Mouse (Mus musculus) embryonic facial prominence, embryonic 10.5 days (tissue): Measurements from ENCODE around the gene Tnfrsf22. TPM values are rescaled to one million over a fixed set of nuclear protein-coding genes. Genes with fewer than 3 reads are reported as not detected.

Source experiments
- DNase-seq: peaks from one replicate; pipeline ENCODE4 v3.0.0-alpha.2; 2017; ENCODE audit warnings: low spot score
- H3K27ac ChIP-seq: fragments of 300-500 bp; sonication (generic); replicated peaks from 2 replicates; pipeline ENCODE4 v1.5.1; 2016; ENCODE audit warnings: mild to moderate bottlenecking
- H3K27me3 ChIP-seq: fragments of 300-500 bp; sonication (generic); replicated peaks from 2 replicates; pipeline ENCODE4 v1.6.1; 2016; ENCODE audit warnings: low read depth, mild to moderate bottlenecking; ENCODE audit not compliant: poor library complexity, severe bottlenecking
- H3K36me3 ChIP-seq: fragments of 300-500 bp; sonication (generic); replicated peaks from 2 replicates; pipeline ENCODE4 v1.6.1; 2016; ENCODE audit warnings: mild to moderate bottlenecking, moderate library complexity
- H3K4me1 ChIP-seq: fragments of 300-500 bp; sonication (generic); 2 replicates; pipeline ENCODE4 v1.6.1; 2016
- H3K4me3 ChIP-seq: fragments of 300-500 bp; sonication (generic); 2 replicates; pipeline ENCODE4 v1.5.1; 2016; ENCODE audit warnings: mild to moderate bottlenecking, moderate library complexity
- H3K9me3 ChIP-seq: fragments of 300-500 bp; sonication (generic); 2 replicates; pipeline ENCODE4 v1.6.1; 2016; ENCODE audit warnings: mild to moderate bottlenecking
- WGBS: fragments of 180-500 bp; shearing (Covaris S2); methylation state at CpG from one replicate; pipeline ENCODE4 v1.1.7; 2016; 5-methylcytosine and 5-hydroxymethylcytosine counted together
- polyA plus RNA-seq: library from polyadenylated mRNA; unstranded; fragments of >200 nt; fragmentation: Nextera tagmentation; extraction: Ambion mirVana; gene quantifications from 2 replicates; pipeline ENCODE4 v1.2.1, GENCODE M21; 2016

The Tnfrsf22 gene
- polyA plus RNA-seq, 1 experiment from 2014 or later = 12.2 TPM

DNA sequence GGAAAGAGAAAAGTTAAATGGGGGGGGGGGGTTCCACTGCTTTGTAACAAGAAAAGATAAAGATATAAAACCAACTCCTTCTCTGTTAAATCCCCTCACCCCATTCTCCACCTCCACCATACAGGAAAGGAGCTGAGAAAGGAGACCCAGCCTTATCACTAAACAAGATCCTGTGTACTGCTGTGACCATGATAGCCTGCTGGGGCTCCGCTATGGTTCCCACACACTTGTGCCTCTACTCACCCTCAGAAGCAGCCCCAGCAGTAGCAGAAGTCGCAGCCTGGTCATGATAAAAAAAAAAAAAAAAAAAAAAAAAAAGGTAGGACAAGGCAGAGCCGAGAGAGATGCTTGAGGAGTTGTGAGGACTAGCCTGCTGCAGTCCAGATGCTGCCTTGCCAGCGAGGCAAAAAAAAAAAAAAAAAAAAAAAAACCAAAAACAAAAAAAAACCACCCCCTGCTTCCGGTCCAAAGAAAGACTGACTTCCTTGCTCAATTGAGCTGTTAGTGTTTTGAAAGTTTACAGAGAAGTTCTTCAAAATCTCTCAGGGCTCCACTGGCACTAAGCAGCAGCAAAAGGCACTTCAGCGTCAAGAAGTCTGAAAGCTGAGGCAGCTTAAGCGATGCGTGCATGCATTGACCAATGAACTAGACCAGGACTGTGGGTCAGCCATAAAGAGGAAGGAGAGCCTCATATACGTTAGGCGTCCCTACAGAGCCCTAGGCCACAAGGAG lies 21.7 kb downstream of the Tnfrsf22 start:
- Histone ChIP-seq H3K36me3 (no peaks in the 10 kb centered on the region), H3K27me3 (no peaks in the 10 kb centered on the region), H3K9me3 (no peaks in the 10 kb centered on the region), H3K27ac (no peak overlapping the region), H3K4me1 (no peaks in the 10 kb centered on the region), H3K4me3 (no peak overlapping the region)
- WGBS = 68% methylated on average over 10 of the region's 10 CpGs
- DNase-seq = no peak

- Histone ChIP-seq H3K27ac (no peak overlapping the region), H3K9me3 (no peaks in the 10 kb centered on the region), H3K36me3 (no peaks in the 10 kb centered on the region), H3K4me3 (no peak overlapping the region), H3K4me1 (no peaks in the 10 kb centered on the region), H3K27me3 (no peaks in the 10 kb centered on the region)
- WGBS = 63% methylated on average over 2 of the region's 2 CpGs
- DNase-seq = no peak
These were observed 23.3 kb downstream of the Tnfrsf22 start for GRCm38 (mm10) chr7:143626178-143626577.

DNA sequence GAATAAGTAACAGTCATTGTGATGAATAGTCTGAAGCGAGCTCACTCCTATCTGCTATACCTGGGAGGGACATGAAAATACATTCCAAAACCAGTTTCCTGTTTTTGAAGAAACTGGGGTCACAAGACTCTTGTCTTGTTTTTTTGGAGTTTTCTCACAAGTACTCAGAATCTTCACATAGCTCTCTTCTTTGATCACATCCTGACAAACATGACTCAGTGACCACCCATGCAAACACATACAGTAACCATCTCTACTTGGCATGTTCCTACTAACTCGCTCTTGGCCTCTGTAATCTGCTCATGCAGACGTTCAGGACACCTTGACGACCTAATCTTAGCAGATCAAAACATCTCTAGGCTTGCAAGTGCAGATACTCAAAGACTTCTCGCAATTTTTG lies 24.3 kb downstream of the Tnfrsf22 start:
- Histone ChIP-seq H3K4me1 (no peaks in the 10 kb centered on the region), H3K27ac (no peak overlapping the region), H3K9me3 (no peaks in the 10 kb centered on the region), H3K36me3 (no peaks in the 10 kb centered on the region), H3K4me3 (no peak overlapping the region), H3K27me3 (no peaks in the 10 kb centered on the region)
- DNase-seq = no peak
- WGBS = 79% methylated on average over 5 of the region's 5 CpGs

DNA sequence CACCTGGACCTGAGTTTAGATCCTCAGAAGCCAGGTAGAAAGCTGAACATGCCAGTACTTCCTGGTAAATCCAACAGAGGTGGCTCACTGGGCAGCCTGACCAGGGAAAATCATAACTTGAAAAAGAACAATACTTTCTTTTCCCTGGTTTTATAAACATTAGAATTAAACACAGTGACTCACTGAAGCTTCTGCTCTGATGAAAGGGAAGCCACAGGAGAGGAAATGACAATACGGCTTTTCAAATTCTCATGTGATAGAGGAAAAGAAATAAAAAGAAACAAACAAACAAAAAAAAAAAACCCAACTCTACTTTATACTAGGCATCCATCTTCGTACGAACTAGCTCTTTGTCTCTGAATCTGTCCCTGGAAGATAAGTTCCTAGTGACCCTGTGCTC lies 24.9 kb downstream of the Tnfrsf22 start:
- H3K27me3 ChIP-seq = no peaks in the 10 kb centered on the region
- DNase-seq = no peak
- H3K9me3 ChIP-seq = no peaks in the 10 kb centered on the region
- no peaks in the 10 kb centered on the region for H3K36me3 ChIP-seq
- no peak overlapping the region for H3K4me3 ChIP-seq
- H3K27ac ChIP-seq = no peak overlapping the region
- 89% methylated on average over 3 of the region's 3 CpGs for WGBS
- no peaks in the 10 kb centered on the region for H3K4me1 ChIP-seq

DNA sequence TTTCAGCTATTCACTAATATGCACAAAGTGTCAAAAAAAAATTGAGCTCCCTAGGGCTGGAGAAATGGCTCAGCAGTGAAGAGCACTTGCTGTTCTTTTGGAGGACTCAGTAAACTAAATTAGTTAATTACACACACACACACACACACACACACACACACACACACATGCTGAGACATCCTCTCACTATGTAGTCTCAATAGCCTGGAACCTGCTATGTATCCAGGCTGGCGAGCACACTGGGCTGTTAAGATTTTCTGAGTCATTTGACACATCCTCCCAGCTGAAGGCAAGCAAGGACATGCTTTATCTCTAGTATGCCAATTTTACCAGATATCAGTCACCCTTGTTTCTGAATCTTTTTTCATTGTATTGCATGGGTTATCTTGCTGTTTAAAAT lies 28.5 kb downstream of the Tnfrsf22 start:
- Histone ChIP-seq H3K36me3 (no peaks in the 10 kb centered on the region), H3K4me1 (no peaks in the 10 kb centered on the region), H3K9me3 (no peaks in the 10 kb centered on the region), H3K4me3 (no peak overlapping the region), H3K27me3 (no peaks in the 10 kb centered on the region), H3K27ac (no peak overlapping the region)
- no peak for DNase-seq
- 73% methylated on average over 1 of the region's 1 CpGs for WGBS

- H3K4me1 ChIP-seq = no peaks in the 10 kb centered on the region
- 70% methylated on average over 9 of the region's 9 CpGs for WGBS
- no peaks in the 10 kb centered on the region for H3K36me3 ChIP-seq
- H3K27ac ChIP-seq = no peak overlapping the region
- H3K27me3 ChIP-seq = no peaks in the 10 kb centered on the region
- H3K9me3 ChIP-seq = 0 out of 2 replicates have a peak, but pooled peaks cover 2% of the 10 kb centered on the region
- H3K4me3 ChIP-seq = no peak overlapping the region
- no peak for DNase-seq
These were observed 34.9 kb downstream of the Tnfrsf22 start for GRCm38 (mm10) chr7:143614404-143615135.

DNA sequence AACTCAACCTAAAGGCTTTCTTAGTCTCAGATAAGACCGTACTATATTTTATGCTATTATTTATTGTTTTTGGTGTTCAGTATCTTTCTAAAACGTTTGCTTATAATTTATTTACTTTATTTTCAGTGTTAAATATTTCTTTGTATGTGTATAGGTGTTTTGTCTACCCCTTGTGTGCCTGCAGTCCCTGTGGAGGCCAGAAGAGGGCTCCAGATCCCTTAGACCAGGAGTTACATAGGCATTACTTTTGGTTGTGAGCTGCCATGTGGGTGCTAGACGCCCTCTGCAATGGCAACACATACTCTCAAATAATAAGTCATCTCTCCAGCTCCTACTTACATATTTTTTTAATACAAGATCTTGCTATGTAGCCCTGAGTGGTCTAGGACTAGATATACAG lies 37.2 kb downstream of the Tnfrsf22 start:
- Histone ChIP-seq H3K36me3 (no peaks in the 10 kb centered on the region), H3K4me3 (no peak overlapping the region), H3K27ac (no peak overlapping the region), H3K9me3 (0 out of 2 replicates have a peak, but pooled peaks cover 2% of the 10 kb centered on the region), H3K4me1 (no peaks in the 10 kb centered on the region), H3K27me3 (no peaks in the 10 kb centered on the region)
- DNase-seq = no peak
- 59% methylated on average over 3 of the region's 3 CpGs for WGBS

GRCm38 (mm10) chr7:143605321-143605720 lies 44.1 kb downstream of the Tnfrsf22 start:
- WGBS = 85% methylated on average over 3 of the region's 3 CpGs
- no peaks in the 10 kb centered on the region for H3K27me3 ChIP-seq
- H3K36me3 ChIP-seq = no peaks in the 10 kb centered on the region
- 0 out of 2 replicates have a peak, but pooled peaks cover 3% of the 10 kb centered on the region for H3K9me3 ChIP-seq
- H3K4me3 ChIP-seq = no peak overlapping the region
- H3K4me1 ChIP-seq = no peaks in the 10 kb centered on the region; the same call in 1 of the 2 replicates
- H3K27ac ChIP-seq = no peak overlapping the region
- DNase-seq = no peak

DNA sequence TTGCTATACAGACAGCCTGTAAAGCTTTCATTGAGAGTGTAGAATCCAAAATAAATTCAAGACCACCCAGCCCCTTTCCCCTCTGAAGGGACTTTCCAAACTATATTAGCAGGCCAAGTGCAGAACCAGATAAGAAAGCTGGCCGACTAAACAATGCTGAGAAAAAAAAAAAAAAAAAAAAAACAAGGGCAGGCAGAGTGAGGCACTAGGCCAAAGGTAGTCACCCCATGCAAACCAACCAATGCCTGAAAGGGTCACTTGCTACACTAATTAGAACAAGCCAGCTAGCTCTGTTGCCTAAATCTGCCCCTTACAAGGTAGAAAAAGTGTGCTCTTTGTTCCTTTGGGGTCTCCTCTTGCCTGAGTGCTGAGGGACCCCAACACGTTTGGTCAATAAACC lies 44.6 kb downstream of the Tnfrsf22 start:
- 0 out of 2 replicates have a peak, but pooled peaks cover 3% of the 10 kb centered on the region for H3K9me3 ChIP-seq
- H3K27me3 ChIP-seq = no peaks in the 10 kb centered on the region
- no peak overlapping the region for H3K27ac ChIP-seq
- no peak for DNase-seq
- 84% methylated on average over 2 of the region's 2 CpGs for WGBS
- H3K4me3 ChIP-seq = no peak overlapping the region
- H3K36me3 ChIP-seq = no peaks in the 10 kb centered on the region
- H3K4me1 ChIP-seq = no peaks in the 10 kb centered on the region; the same call in 1 of the 2 replicates

- H3K27ac ChIP-seq = no peak overlapping the region
- H3K36me3 ChIP-seq = peaks cover 5% of the 10 kb centered on the region
- 0 out of 2 replicates have a peak, but pooled peaks cover under 1% of the 10 kb centered on the region for H3K9me3 ChIP-seq
- H3K27me3 ChIP-seq = no peaks in the 10 kb centered on the region
- no peak overlapping the region for H3K4me3 ChIP-seq
- peaks cover 10% of the 10 kb centered on the region for H3K4me1 ChIP-seq
- DNase-seq = no peak
- WGBS = 74% methylated on average over 2 of the region's 2 CpGs
These were observed 47.8 kb downstream of the Tnfrsf22 start for GRCm38 (mm10) chr7:143601705-143602104.

- WGBS = 7% methylated on average over 15 of the region's 15 CpGs
- no peaks in the 10 kb centered on the region for H3K9me3 ChIP-seq
- peak overlapping the region; percentile 86 for H3K4me3 ChIP-seq
- peak overlapping the region; percentile 90 for H3K27ac ChIP-seq
- peaks cover 19% of the 10 kb centered on the region for H3K36me3 ChIP-seq
- DNase-seq = no peak
- no peaks in the 10 kb centered on the region for H3K27me3 ChIP-seq
- H3K4me1 ChIP-seq = peaks cover 10% of the 10 kb centered on the region
These were observed 49.2 kb downstream of the Tnfrsf22 start for GRCm38 (mm10) chr7:143600231-143600740.

DNA sequence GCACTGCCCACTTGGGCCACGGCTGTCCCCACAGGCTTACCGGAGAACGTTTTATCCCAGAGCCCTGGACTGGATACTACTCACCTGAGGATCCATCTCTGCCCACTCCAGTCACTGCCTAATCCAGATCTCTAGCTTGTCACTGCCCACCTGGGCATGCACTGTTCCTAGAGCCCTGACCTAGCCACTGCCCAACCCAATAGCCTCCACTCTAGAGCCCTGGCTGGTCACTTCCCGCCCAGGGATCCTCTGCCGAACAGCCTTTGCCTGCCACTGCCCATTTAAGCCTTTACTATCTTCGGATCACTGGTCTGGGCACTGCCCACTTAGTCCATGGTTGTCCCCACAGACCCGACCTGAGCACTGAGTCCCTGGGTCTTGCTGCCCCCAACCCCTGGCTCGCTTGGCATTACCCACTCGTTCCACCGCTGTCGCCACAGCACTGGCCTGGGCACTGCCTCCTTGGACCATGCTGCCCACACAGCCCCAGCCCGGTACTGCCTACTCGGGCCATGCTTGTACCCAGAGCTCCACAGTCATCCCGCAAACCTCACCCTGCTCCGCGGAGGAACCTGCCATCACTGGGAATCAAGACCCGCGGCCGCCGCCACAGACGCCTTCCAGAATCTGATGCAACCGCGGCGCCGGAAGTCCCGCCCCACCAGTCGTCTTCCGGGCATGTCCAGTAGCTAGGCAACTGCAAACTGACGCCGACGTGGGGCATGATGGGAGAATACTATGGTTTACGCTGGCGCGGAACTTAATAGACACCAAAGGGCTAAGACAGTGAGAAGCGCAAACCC lies 49.8 kb downstream of the Tnfrsf22 start, which contains the start of gene Cars:
Cars (minus strand) TSS at position 663 of the 803 bp plus-strand sequence.
- WGBS = 3% methylated on average over 35 of the region's 35 CpGs
- Histone ChIP-seq H3K4me1 (peaks cover 15% of the 10 kb centered on the region), H3K4me3 (peak within 1 kb of the TSS; percentile 86), H3K27ac (peak within 1 kb of the TSS; percentile 90), H3K9me3 (no peaks in the 10 kb centered on the region), H3K36me3 (peaks cover 26% of the 10 kb centered on the region), H3K27me3 (no peaks in the 10 kb centered on the region)
- DNase-seq = peak; percentile 97
